Mouse (Mus musculus): ENCODE results near the gene Lrsam1. TPM values are rescaled to one million over a fixed set of nuclear protein-coding genes. Genes with fewer than 3 reads are reported as not detected.
A peak's percentile ranks its signal among the peaks of the same experiment; 100 is the strongest.

The Lrsam1 gene
- total RNA-seq, 2 experiments from 2014 or later, result 31.1 to 40.6 TPM

- peak; percentile 58 to 77 for DNase-seq (ENCODE audit: low spot score in 2 of 2)
- intact Hi-C loops (cut with DNase I), result no loop called here
These were observed 53.1 kb downstream of the Lrsam1 start for GRCm38 (mm10) chr2:32908272-32908671.

- no peak for DNase-seq (ENCODE audit: low spot score in 2 of 2)
- intact Hi-C loops (cut with DNase I), result no loop called here
These were observed 54.0 kb downstream of the Lrsam1 start for GRCm38 (mm10) chr2:32907442-32907841.

GRCm38 (mm10) chr2:32905297-32905696, 56.1 kb downstream of the Lrsam1 start:
- intact Hi-C loops (cut with DNase I), result no loop called here
- no peak for DNase-seq (ENCODE audit: low spot score in 2 of 2)

GRCm38 (mm10) chr2:32904637-32905036, 56.8 kb downstream of the Lrsam1 start:
- no peak for DNase-seq (ENCODE audit: low spot score in 2 of 2)
- intact Hi-C loops (cut with DNase I), result no loop called here

- intact Hi-C loops (cut with DNase I), result no loop called here
- no peak for DNase-seq (ENCODE audit: low spot score in 2 of 2)
These were observed 57.9 kb downstream of the Lrsam1 start for GRCm38 (mm10) chr2:32903470-32903869.

- DNase-seq (ENCODE audit: low spot score in 2 of 2), result no peak
- intact Hi-C loops (cut with DNase I), result no loop called here
These were observed 59.3 kb downstream of the Lrsam1 start for GRCm38 (mm10) chr2:32902126-32902525.

GRCm38 (mm10) chr2:32898983-32899382, 62.4 kb downstream of the Lrsam1 start:
- intact Hi-C loops (cut with DNase I), result no loop called here
- DNase-seq (ENCODE audit: low spot score in 2 of 2), result no peak

- intact Hi-C loops (cut with DNase I), result no loop called here
- no peak for DNase-seq (ENCODE audit: low spot score in 2 of 2)
These were observed 64.8 kb downstream of the Lrsam1 start for GRCm38 (mm10) chr2:32896507-32897147.

- intact Hi-C loops (cut with DNase I), result no loop called here
These were observed 65.8 kb downstream of the Lrsam1 start for GRCm38 (mm10) chr2:32895606-32896106.

GRCm38 (mm10) chr2:32894097-32894496, 67.3 kb downstream of the Lrsam1 start:
- no peak for DNase-seq (ENCODE audit: low spot score in 2 of 2)
- intact Hi-C loops (cut with DNase I), result no loop called here

More at GRCm38 (mm10) chr2:32895606-32896106, 65.8 kb downstream of the Lrsam1 start:
- no peak for DNase-seq (ENCODE audit: low spot score in 2 of 2)

GRCm38 (mm10) chr2:32892490-32892889, 68.9 kb downstream of the Lrsam1 start:
- no peak for DNase-seq (ENCODE audit: low spot score in 2 of 2)
- intact Hi-C loops (cut with DNase I), result no loop called here

- intact Hi-C loops (cut with DNase I), result no loop called here
- DNase-seq (ENCODE audit: low spot score in 2 of 2), result no peak
These were observed 70.1 kb downstream of the Lrsam1 start for GRCm38 (mm10) chr2:32891278-32891677.

GRCm38 (mm10) chr2:32890280-32890679, 71.1 kb downstream of the Lrsam1 start:
- no peak for DNase-seq (ENCODE audit: low spot score in 2 of 2)
- intact Hi-C loops (cut with DNase I), result no loop called here

- intact Hi-C loops (cut with DNase I), result no loop called here
- DNase-seq (ENCODE audit: low spot score in 2 of 2), result no peak
These were observed 72.9 kb downstream of the Lrsam1 start for GRCm38 (mm10) chr2:32888551-32888950.

GRCm38 (mm10) chr2:32888029-32888428, 73.4 kb downstream of the Lrsam1 start:
- intact Hi-C loops (cut with DNase I), result no loop called here
- DNase-seq (ENCODE audit: low spot score in 2 of 2), result no peak

- intact Hi-C loops (cut with DNase I), result no loop called here
- no peak for DNase-seq (ENCODE audit: low spot score in 2 of 2)
These were observed 76.7 kb downstream of the Lrsam1 start for GRCm38 (mm10) chr2:32884745-32885144.

GRCm38 (mm10) chr2:32882283-32883043, 79.0 kb downstream of the Lrsam1 start:
- no peak for DNase-seq (ENCODE audit: low spot score in 2 of 2)
- intact Hi-C loops (cut with DNase I), result no loop called here

GRCm38 (mm10) chr2:32881723-32882122, 79.7 kb downstream of the Lrsam1 start:
- intact Hi-C loops (cut with DNase I), result no loop called here
- DNase-seq (ENCODE audit: low spot score in 2 of 2), result peak; percentile 64 to 70

- no peak for DNase-seq (ENCODE audit: low spot score in 2 of 2)
- intact Hi-C loops (cut with DNase I), result no loop called here
These were observed 80.4 kb downstream of the Lrsam1 start for GRCm38 (mm10) chr2:32881054-32881453.

GRCm38 (mm10) chr2:32879593-32879992, 81.8 kb downstream of the Lrsam1 start:
- intact Hi-C loops (cut with DNase I), result loop anchor here (5.0 kb wide), 1 partner anchor 33 kb away; no protein-coding TSS in a partner anchor
- DNase-seq (ENCODE audit: low spot score in 2 of 2), result no peak

GRCm38 (mm10) chr2:32878396-32878795, 83.0 kb downstream of the Lrsam1 start:
- no peak for DNase-seq (ENCODE audit: low spot score in 2 of 2)
- intact Hi-C loops (cut with DNase I), result loop anchor here (5.0 kb wide), 1 partner anchor 34 kb away; no protein-coding TSS in a partner anchor

Data from left cerebral cortex, postnatal 14 days (tissue).